Mouse (Mus musculus): ENCODE results near the gene Akap1. TPM values are rescaled to one million over a fixed set of nuclear protein-coding genes. Genes with fewer than 3 reads are reported as not detected.

The Akap1 gene
- polyA plus RNA-seq, 1 experiment from 2014 or later: 20.6 TPM

GRCm38 (mm10) chr11:88817061-88817460 lies 47.3 kb downstream of the Akap1 start:
- WGBS: 73% methylated on average over 5 of the region's 5 CpGs
- TF ChIP-seq CTCF (IDR thresholded peaks at IDR 0.05; ENCODE audit: low read depth): no peak
- H3K4me3 ChIP-seq (ENCODE audit: low read depth, low read length): no peak overlapping the region
- no peak overlapping the region for H3K4me2 ChIP-seq
- DNase-seq: no peak
- H3K27ac ChIP-seq (ENCODE audit: low read depth): no peak overlapping the region
- H3K36me3 ChIP-seq (ENCODE audit: insufficient read depth): no peaks in the 10 kb centered on the region
- no peaks in the 10 kb centered on the region for H3K9me3 ChIP-seq (ENCODE audit: low read depth, low read length)
- H3K27me3 ChIP-seq (ENCODE audit: insufficient read depth, low read length): peaks cover 7% of the 10 kb centered on the region
- no peak for ATAC-seq (ENCODE audit: insufficient read depth)
- no peak overlapping the region for H3K9ac ChIP-seq
- H3K4me1 ChIP-seq (ENCODE audit: insufficient read depth): no peaks in the 10 kb centered on the region

GRCm38 (mm10) chr11:88803231-88804010 lies 61.0 kb downstream of the Akap1 start:
- Histone ChIP-seq H3K4me3 (ENCODE audit: low read depth, low read length) (peak overlapping the region; percentile 19), H3K9ac (peak overlapping the region; percentile 38; the same call in 1 of the 2 replicates), H3K9me3 (ENCODE audit: low read depth, low read length) (no peaks in the 10 kb centered on the region), H3K27ac (ENCODE audit: low read depth) (no peak overlapping the region), H3K36me3 (ENCODE audit: insufficient read depth) (no peaks in the 10 kb centered on the region), H3K27me3 (ENCODE audit: insufficient read depth, low read length) (no peaks in the 10 kb centered on the region), H3K4me2 (peak overlapping the region; percentile 58), H3K4me1 (ENCODE audit: insufficient read depth) (no peaks in the 10 kb centered on the region)
- DNase-seq (peak; percentile 60), ATAC-seq (ENCODE audit: insufficient read depth) (no peak)
- no peak for TF ChIP-seq CTCF (IDR thresholded peaks at IDR 0.05; ENCODE audit: low read depth)
- WGBS: 38% methylated on average over 31 of the region's 31 CpGs

GRCm38 (mm10) chr11:88796207-88796606 lies 68.2 kb downstream of the Akap1 start:
- Histone ChIP-seq H3K4me3 (ENCODE audit: low read depth, low read length) (no peak overlapping the region), H3K27ac (ENCODE audit: low read depth) (no peak overlapping the region), H3K27me3 (ENCODE audit: insufficient read depth, low read length) (no peaks in the 10 kb centered on the region), H3K36me3 (ENCODE audit: insufficient read depth) (no peaks in the 10 kb centered on the region), H3K4me2 (no peak overlapping the region), H3K9ac (no peak overlapping the region), H3K9me3 (ENCODE audit: low read depth, low read length) (no peaks in the 10 kb centered on the region), H3K4me1 (ENCODE audit: insufficient read depth) (no peaks in the 10 kb centered on the region)
- ATAC-seq (ENCODE audit: insufficient read depth): no peak
- no peak for DNase-seq
- WGBS: 80% methylated on average over 8 of the region's 8 CpGs
- no peak for TF ChIP-seq CTCF (IDR thresholded peaks at IDR 0.05; ENCODE audit: low read depth)

GRCm38 (mm10) chr11:88789893-88790292 lies 74.5 kb downstream of the Akap1 start:
- no peaks in the 10 kb centered on the region for H3K27me3 ChIP-seq (ENCODE audit: insufficient read depth, low read length)
- 66% methylated on average over 2 of the region's 2 CpGs for WGBS
- H3K4me1 ChIP-seq (ENCODE audit: insufficient read depth): no peaks in the 10 kb centered on the region
- no peaks in the 10 kb centered on the region for H3K36me3 ChIP-seq (ENCODE audit: insufficient read depth)
- H3K27ac ChIP-seq (ENCODE audit: low read depth): no peak overlapping the region
- ATAC-seq (ENCODE audit: insufficient read depth) (no peak), DNase-seq (no peak)
- H3K4me3 ChIP-seq (ENCODE audit: low read depth, low read length): no peak overlapping the region
- no peaks in the 10 kb centered on the region for H3K9me3 ChIP-seq (ENCODE audit: low read depth, low read length)
- no peak overlapping the region for H3K9ac ChIP-seq
- no peak overlapping the region for H3K4me2 ChIP-seq
- TF ChIP-seq CTCF (IDR thresholded peaks at IDR 0.05; ENCODE audit: low read depth): no peak

GRCm38 (mm10) chr11:88786816-88787215 lies 77.6 kb downstream of the Akap1 start:
- Histone ChIP-seq H3K36me3 (ENCODE audit: insufficient read depth) (no peaks in the 10 kb centered on the region), H3K9me3 (ENCODE audit: low read depth, low read length) (no peaks in the 10 kb centered on the region), H3K27me3 (ENCODE audit: insufficient read depth, low read length) (no peaks in the 10 kb centered on the region), H3K4me1 (ENCODE audit: insufficient read depth) (no peaks in the 10 kb centered on the region), H3K4me3 (ENCODE audit: low read depth, low read length) (no peak overlapping the region), H3K27ac (ENCODE audit: low read depth) (no peak overlapping the region), H3K4me2 (no peak overlapping the region), H3K9ac (no peak overlapping the region)
- no peak for ATAC-seq (ENCODE audit: insufficient read depth)
- WGBS: 51% methylated on average over 7 of the region's 7 CpGs
- no peak for TF ChIP-seq CTCF (IDR thresholded peaks at IDR 0.05; ENCODE audit: low read depth)
- no peak for DNase-seq

- no peak for DNase-seq
- no peaks in the 10 kb centered on the region for H3K9me3 ChIP-seq (ENCODE audit: low read depth, low read length)
- WGBS: 68% methylated on average over 4 of the region's 4 CpGs
- H3K9ac ChIP-seq: no peak overlapping the region
- no peaks in the 10 kb centered on the region for H3K4me1 ChIP-seq (ENCODE audit: insufficient read depth)
- no peak for ATAC-seq (ENCODE audit: insufficient read depth)
- no peak overlapping the region for H3K4me3 ChIP-seq (ENCODE audit: low read depth, low read length)
- TF ChIP-seq CTCF (IDR thresholded peaks at IDR 0.05; ENCODE audit: low read depth): no peak
- no peak overlapping the region for H3K4me2 ChIP-seq
- H3K27ac ChIP-seq (ENCODE audit: low read depth): no peak overlapping the region
- H3K36me3 ChIP-seq (ENCODE audit: insufficient read depth): no peaks in the 10 kb centered on the region
- no peaks in the 10 kb centered on the region for H3K27me3 ChIP-seq (ENCODE audit: insufficient read depth, low read length)
These were observed 80.9 kb downstream of the Akap1 start for GRCm38 (mm10) chr11:88783525-88783924.

GRCm38 (mm10) chr11:88782531-88782930 lies 81.9 kb downstream of the Akap1 start:
- Histone ChIP-seq H3K9ac (no peak overlapping the region), H3K4me1 (ENCODE audit: insufficient read depth) (no peaks in the 10 kb centered on the region), H3K36me3 (ENCODE audit: insufficient read depth) (no peaks in the 10 kb centered on the region), H3K27ac (ENCODE audit: low read depth) (no peak overlapping the region), H3K4me3 (ENCODE audit: low read depth, low read length) (no peak overlapping the region), H3K4me2 (no peak overlapping the region), H3K9me3 (ENCODE audit: low read depth, low read length) (no peaks in the 10 kb centered on the region), H3K27me3 (ENCODE audit: insufficient read depth, low read length) (no peaks in the 10 kb centered on the region)
- ATAC-seq (ENCODE audit: insufficient read depth) (no peak), DNase-seq (no peak)
- no peak for TF ChIP-seq CTCF (IDR thresholded peaks at IDR 0.05; ENCODE audit: low read depth)
- 78% methylated on average over 5 of the region's 5 CpGs for WGBS

Other genes with a start within 250 kb of the Akap1 start
- 12.7 TPM in 2 replicates for gene Msi2, start 146.1 kb downstream of the Akap1 start, polyA plus RNA-seq (2014; fragmentation: Nextera tagmentation; extraction: Ambion mirVana)
- 83.4 and 83.6 TPM in 2 replicates for gene Scpep1, start 90.9 kb upstream of the Akap1 start, polyA plus RNA-seq (2014; fragmentation: Nextera tagmentation; extraction: Ambion mirVana)
- gene Elobl, start 102.3 kb upstream of the Akap1 start, polyA plus RNA-seq (2014; fragmentation: Nextera tagmentation; extraction: Ambion mirVana): not detected in 2 replicates
- gene Coil, start 105.7 kb upstream of the Akap1 start, polyA plus RNA-seq (2014; fragmentation: Nextera tagmentation; extraction: Ambion mirVana): 10.8 and 12.2 TPM in 2 replicates
- gene Trim25, start 134.8 kb upstream of the Akap1 start, polyA plus RNA-seq (2014; fragmentation: Nextera tagmentation; extraction: Ambion mirVana): 13.4 and 13.8 TPM in 2 replicates
- gene Dgke, start 202.3 kb upstream of the Akap1 start, polyA plus RNA-seq (2014; fragmentation: Nextera tagmentation; extraction: Ambion mirVana): 5.5 and 5.8 TPM in 2 replicates
- gene Gm525, start 209.3 kb upstream of the Akap1 start, polyA plus RNA-seq (2014; fragmentation: Nextera tagmentation; extraction: Ambion mirVana): 0.38 TPM in 1 of 2 replicates, not detected in the other

All from lung, embryonic 14.5 days (tissue).